Comparison of ENCODE assay signal across 18 mouse cellular contexts in the genomic region with DNA sequence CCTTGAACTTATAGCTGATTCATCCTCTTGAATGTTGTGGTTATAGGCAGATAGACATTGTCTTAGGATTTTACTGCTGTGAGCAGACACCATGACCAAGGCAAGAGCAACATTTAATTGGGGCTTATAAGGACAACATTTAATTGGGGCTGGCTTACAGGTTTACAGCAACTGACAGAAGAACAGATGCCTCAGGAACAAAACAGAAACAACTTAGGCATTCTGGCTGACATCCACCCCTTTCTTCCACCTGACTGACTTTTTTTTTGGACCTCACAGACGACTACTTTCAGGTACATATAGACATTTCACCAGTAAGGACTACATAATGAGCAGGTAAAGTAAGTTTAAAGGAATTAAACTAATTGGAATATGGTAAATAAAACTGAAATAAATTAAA.
DNase-seq lines count a peak whose midpoint lies in the region; ATAC-seq lines count a peak whose summit lies in the region.
"Had no signal": no experiment of that assay in that cellular context is flagged by ENCODE, and none has a peak within 500 bp of the region (broad histone marks: within the 10 kb centered on the region; RNA-seq: fewer than 3 reads in every experiment).

No protein-coding gene starts in this region.

- no peaks in the 10 kb centered on the region for H3K27me3 ChIP-seq in forebrain, embryonic 15.5 days
- no peaks in the 10 kb centered on the region for H3K27me3 ChIP-seq in forebrain, embryonic 12.5 days
- no peaks in the 10 kb centered on the region for H3K27me3 ChIP-seq in heart, embryonic 11.5 days (ENCODE audit: control insufficient read depth, insufficient read depth, low read length)
- H3K27me3 ChIP-seq: heart, embryonic 13.5 days; hindbrain, embryonic 12.5 days; kidney, embryonic 15.5 days had no signal

- 0 out of 2 replicates have a peak, but pooled peaks have one; percentile 10 for ATAC-seq in forebrain, embryonic 15.5 days (replicated peaks)
- ATAC-seq in forebrain, embryonic 12.5 days (ENCODE audit: low FRiP score), result no peak; the same call in 1 of the 2 replicates
- ATAC-seq in heart, embryonic 11.5 days (replicated peaks; ENCODE audit: insufficient number of reproducible peaks, low FRiP score, low TSS enrichment), result no peak
- ATAC-seq: forebrain, postnatal 0 days; hindbrain, postnatal 0 days had no signal

- 16% methylated on average over 1 of the region's 1 CpGs for WGBS in forebrain, embryonic 15.5 days
- 49% methylated on average over 1 of the region's 1 CpGs for WGBS in forebrain, embryonic 12.5 days
- WGBS in heart, embryonic 11.5 days (ENCODE audit: insufficient replicate concordance), result 78% methylated on average over 1 of the region's 1 CpGs

- no peak overlapping the region for H3K4me3 ChIP-seq in forebrain, embryonic 15.5 days
- no peak overlapping the region for H3K4me3 ChIP-seq in forebrain, embryonic 12.5 days (replicated peaks)
- H3K4me3 ChIP-seq in heart, embryonic 11.5 days (ENCODE audit: low read depth, low read length), result no peak overlapping the region
- H3K4me3 ChIP-seq: embryonic facial prominence, embryonic 10.5 days; heart, embryonic 13.5 days; hindbrain, embryonic 12.5 days; kidney, embryonic 15.5 days had no signal

- peaks cover 29% of the 10 kb centered on the region for H3K4me1 ChIP-seq in forebrain, embryonic 15.5 days
- H3K4me1 ChIP-seq in forebrain, embryonic 12.5 days, result peaks cover 17% of the 10 kb centered on the region
- H3K4me1 ChIP-seq in heart, embryonic 11.5 days (ENCODE audit: control insufficient read depth, insufficient read depth, low read length), result no peaks in the 10 kb centered on the region; the same call in 1 of the 2 replicates

- no peaks in the 10 kb centered on the region for H3K9me3 ChIP-seq in forebrain, embryonic 15.5 days
- H3K9me3 ChIP-seq in forebrain, embryonic 12.5 days, result no peaks in the 10 kb centered on the region
- H3K9me3 ChIP-seq in heart, embryonic 11.5 days (replicated peaks; ENCODE audit: control insufficient read depth, low read length), result no peaks in the 10 kb centered on the region
- H3K9me3 ChIP-seq: embryonic facial prominence, embryonic 10.5 days; heart, embryonic 13.5 days; hindbrain, embryonic 12.5 days; kidney, embryonic 15.5 days had no signal

- H3K4me2 ChIP-seq in forebrain, embryonic 15.5 days (replicated peaks), result no peak overlapping the region
- H3K4me2 ChIP-seq in forebrain, embryonic 12.5 days, result no peak overlapping the region
- H3K4me2 ChIP-seq in heart, embryonic 11.5 days, result no peak overlapping the region
- H3K4me2 ChIP-seq: heart, embryonic 13.5 days; hindbrain, embryonic 12.5 days; kidney, embryonic 15.5 days had no signal

- no peak overlapping the region for H3K27ac ChIP-seq in forebrain, embryonic 15.5 days (replicated peaks)
- no peak overlapping the region for H3K27ac ChIP-seq in forebrain, embryonic 12.5 days
- no peak overlapping the region for H3K27ac ChIP-seq in heart, embryonic 11.5 days (ENCODE audit: low read depth, low read length)
- H3K27ac ChIP-seq: embryonic facial prominence, embryonic 10.5 days; heart, embryonic 13.5 days; hindbrain, embryonic 12.5 days; hindbrain, postnatal 0 days; kidney, embryonic 15.5 days had no signal

- DNase-seq in cerebellum, adult 18-20 months, result peak; percentile 34 to 43
- peak; percentile 59 for DNase-seq in cerebellum, adult 9-10 months
- no peak for DNase-seq in urinary bladder, postnatal 4 days (ENCODE audit: low spot score in 2 of 2)
- no peak for DNase-seq in kidney, adult 8-10 months
- DNase-seq: adrenal gland, adult 2 months; adrenal gland, postnatal 25 days; forebrain, postnatal 0 days; gastrocnemius, postnatal 25 days; heart, postnatal 36 days; kidney, adult 18-20 months had no signal

- H3K9ac ChIP-seq in forebrain, embryonic 15.5 days (replicated peaks), result no peak overlapping the region
- H3K9ac ChIP-seq in forebrain, embryonic 12.5 days, result no peak overlapping the region
- no peak overlapping the region for H3K9ac ChIP-seq in heart, embryonic 11.5 days (ENCODE audit: low read depth, low read length)
- H3K9ac ChIP-seq: forebrain, postnatal 0 days; heart, embryonic 13.5 days; hindbrain, embryonic 12.5 days; kidney, embryonic 15.5 days had no signal

- H3K36me3 ChIP-seq in forebrain, embryonic 15.5 days, result no peaks in the 10 kb centered on the region
- H3K36me3 ChIP-seq in forebrain, embryonic 12.5 days (replicated peaks), result no peaks in the 10 kb centered on the region
- H3K36me3 ChIP-seq in heart, embryonic 11.5 days (ENCODE audit: control insufficient read depth, insufficient read depth, low read length), result no peaks in the 10 kb centered on the region
- H3K36me3 ChIP-seq: embryonic facial prominence, embryonic 10.5 days; heart, embryonic 13.5 days; hindbrain, embryonic 12.5 days; kidney, embryonic 15.5 days had no signal

Comparison
In these comparisons a context has a peak if more than half of its experiments do, and no peak if none do; other contexts are left out.
1. DNase-seq: peak in cerebellum, adult 18-20 months (2 of 2) and cerebellum, adult 9-10 months (single experiment); none in urinary bladder, postnatal 4 days (0 of 2) and kidney, adult 8-10 months (0 of 2).